Mouse (Mus musculus) CD4-positive naive resting alpha-beta T cell, adult 76 days (primary cell): Measurements from ENCODE around the gene Avpr1b. TPM values are rescaled to one million over a fixed set of nuclear protein-coding genes. Genes with fewer than 3 reads are reported as not detected.

ENCODE experiments used
- total RNA-seq: library from RNA; stranded (reverse); gene quantifications from one replicate; pipeline ENCODE4 v1.2.4, GENCODE M21; 2023

Gene Avpr1b
- not detected for total RNA-seq

DNA sequence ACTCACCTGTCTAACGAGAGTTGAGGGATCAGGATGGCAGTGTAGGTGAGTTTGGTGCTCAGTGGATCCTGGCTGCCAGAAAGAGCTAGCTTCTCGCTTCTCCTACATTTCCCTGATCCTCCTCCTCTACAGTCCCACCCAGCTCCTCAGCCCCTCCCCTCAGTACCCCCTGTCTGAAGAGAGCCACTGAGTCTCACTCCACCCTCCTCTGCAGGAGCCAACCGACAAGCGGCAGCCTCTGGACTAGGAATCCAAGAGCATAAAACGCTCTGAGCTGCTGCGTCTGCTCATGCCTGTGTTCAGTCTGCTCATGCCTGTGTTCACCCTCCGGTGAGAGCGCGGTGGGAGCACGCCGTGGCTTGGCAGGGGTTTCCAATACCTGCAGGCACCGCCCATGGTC lies at the start of gene Avpr1b:
Avpr1b (plus strand) TSS at position 335 of the 400 bp plus-strand sequence.

DNA sequence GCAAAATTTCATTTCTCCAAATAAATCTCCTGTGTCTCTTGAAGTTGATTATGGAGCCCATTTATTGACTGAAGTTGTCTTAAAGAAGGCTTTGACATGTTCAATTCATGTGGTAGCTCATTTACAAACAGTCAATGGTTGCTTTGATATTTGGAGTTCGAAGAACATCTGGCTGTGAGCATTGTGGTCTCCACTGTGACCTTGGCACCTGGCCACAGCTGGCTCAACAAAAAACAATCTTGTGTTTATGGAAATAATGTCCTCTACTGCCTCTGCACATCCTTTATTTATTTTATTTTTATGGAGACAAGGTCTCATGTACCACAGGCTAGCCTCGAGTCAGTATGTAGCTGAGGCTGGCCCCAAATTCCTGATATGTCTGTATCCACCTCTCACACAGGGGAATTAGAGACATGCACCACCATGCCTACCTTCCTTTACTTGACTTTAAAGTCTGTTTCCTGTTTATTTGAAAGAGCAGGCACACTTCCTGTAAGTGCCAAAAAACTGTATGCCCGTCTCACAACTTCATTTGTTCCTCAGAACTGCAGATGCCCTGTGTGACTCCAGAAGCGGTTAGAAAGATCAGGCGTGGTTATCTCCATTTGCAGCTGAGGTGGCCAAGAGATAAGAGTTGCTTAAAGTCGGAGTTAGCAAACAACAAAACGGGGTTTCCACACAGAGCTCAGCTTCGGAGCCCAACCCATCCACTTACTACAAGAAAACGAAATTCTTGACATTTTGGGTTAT lies 38.9 kb downstream of the Avpr1b start, which contains the start of gene Ctse:
Ctse (plus strand) TSS at position 516 of the 750 bp plus-strand sequence.

Other genes starting within 250 kb of the Avpr1b start
- gene Srgap2, start 71.9 kb upstream of the Avpr1b start, total RNA-seq, result 69.8 TPM
- 0.41 TPM for gene Fam72a, start 71.3 kb upstream of the Avpr1b start, total RNA-seq
- gene Ctse, start 39.1 kb downstream of the Avpr1b start, total RNA-seq, result 200 TPM
- gene Rab7b, start 89.5 kb downstream of the Avpr1b start, total RNA-seq, result 1.2 TPM
- not detected for gene Slc26a9, start 144.8 kb downstream of the Avpr1b start, total RNA-seq
- gene Pm20d1, start 198.1 kb downstream of the Avpr1b start, total RNA-seq, result not detected
- 26.5 TPM for gene Slc41a1, start 228.3 kb downstream of the Avpr1b start, total RNA-seq